Mouse (Mus musculus): ENCODE measurements around the gene Lin54. TPM values are rescaled to one million over a fixed set of nuclear protein-coding genes. Genes with fewer than 3 reads are reported as not detected.
A peak's percentile ranks its signal among the peaks of the same experiment; 100 is the strongest.
"Not testable (repeated sequence)": the region's sequence is repeated elsewhere in the genome, so short reads cannot be mapped to it uniquely, and the experiment has no call there.

Lin54 gene
- polyA plus RNA-seq, 1 experiment from 2014 or later = 7.1 TPM

- Histone ChIP-seq H3K4me2 (no peak overlapping the region), H3K27ac (replicated peaks) (no peak overlapping the region), H3K36me3 (peaks cover 16% of the 10 kb centered on the region), H3K9me3 (no peaks in the 10 kb centered on the region), H3K4me3 (no peak overlapping the region), H3K27me3 (no peaks in the 10 kb centered on the region), H3K9ac (no peak overlapping the region), H3K4me1 (replicated peaks) (peaks cover 34% of the 10 kb centered on the region)
- ATAC-seq (ENCODE audit: low FRiP score, low read depth) = no peak
- WGBS = 78% methylated on average over 2 of the region's 2 CpGs
Observed at GRCm38 (mm10) chr5:100430966-100431365, 69.5 kb downstream of the Lin54 start.

DNA sequence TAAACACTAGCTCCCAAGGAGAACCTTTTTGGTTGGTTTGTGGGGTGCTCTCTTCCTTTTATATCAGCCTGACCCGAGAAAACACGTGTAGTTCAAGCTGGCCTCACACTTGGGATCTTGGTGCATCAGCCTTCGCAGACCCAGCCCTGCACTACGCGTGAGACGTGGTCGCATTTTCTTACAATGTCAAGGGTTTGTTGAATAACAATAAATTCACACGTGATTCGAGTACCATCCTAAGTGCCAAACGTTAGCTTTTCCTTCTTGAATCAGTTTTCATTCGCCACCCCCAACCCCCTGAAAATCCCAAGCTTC is 70.4 kb downstream of the Lin54 start:
- H3K4me2 ChIP-seq = peak overlapping the region; percentile 72
- H3K9ac ChIP-seq = peak overlapping the region; percentile 82
- peak; percentile 13; the same call in 1 of the 2 replicates for ATAC-seq (ENCODE audit: low FRiP score, low read depth)
- H3K27ac ChIP-seq (replicated peaks) = peak overlapping the region; percentile 94
- H3K4me1 ChIP-seq (replicated peaks) = peaks cover 40% of the 10 kb centered on the region
- WGBS = 6% methylated on average over 11 of the region's 11 CpGs
- H3K27me3 ChIP-seq = no peaks in the 10 kb centered on the region
- peaks cover 24% of the 10 kb centered on the region for H3K36me3 ChIP-seq
- no peaks in the 10 kb centered on the region for H3K9me3 ChIP-seq
- peak overlapping the region; percentile 82 for H3K4me3 ChIP-seq

DNA sequence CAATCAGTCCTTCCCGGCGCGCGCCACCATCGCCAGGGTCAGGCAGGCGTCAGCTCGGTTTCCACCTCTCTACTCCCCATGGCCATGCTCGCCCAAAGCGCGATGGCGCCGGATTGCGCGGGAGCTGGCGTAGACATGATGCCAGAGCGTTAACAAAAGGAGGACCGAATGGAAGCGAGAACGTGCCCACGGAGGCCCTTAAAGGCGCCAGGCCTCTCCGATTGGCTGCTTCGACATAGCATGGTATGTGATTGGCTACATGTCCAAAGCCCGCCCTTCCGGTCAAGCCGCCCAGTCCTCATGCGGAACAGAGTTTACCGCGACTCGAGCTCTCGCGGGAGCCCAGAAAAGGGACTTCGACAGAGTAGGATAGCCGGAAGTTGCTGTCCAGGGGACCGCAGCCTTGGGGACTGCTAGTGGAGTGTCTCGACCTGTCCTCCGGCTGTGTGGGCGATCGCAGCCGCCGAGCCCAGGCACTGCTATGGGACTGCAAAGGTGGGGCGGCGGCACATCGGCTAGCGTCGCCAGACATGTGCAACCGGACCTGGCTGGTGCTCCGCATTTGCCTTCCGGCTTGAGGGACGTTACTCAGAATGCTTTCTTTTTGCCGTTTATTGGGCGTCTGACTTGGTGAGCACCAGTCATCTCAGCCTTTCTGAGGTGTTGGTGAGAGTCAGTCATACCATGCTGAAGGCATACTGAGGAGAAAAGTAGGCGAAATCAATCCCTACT is 70.9 kb downstream of the Lin54 start:
- WGBS = under 1% methylated on average over 53 of the region's 53 CpGs
- peak overlapping the region; percentile 82 for H3K4me3 ChIP-seq

DNA sequence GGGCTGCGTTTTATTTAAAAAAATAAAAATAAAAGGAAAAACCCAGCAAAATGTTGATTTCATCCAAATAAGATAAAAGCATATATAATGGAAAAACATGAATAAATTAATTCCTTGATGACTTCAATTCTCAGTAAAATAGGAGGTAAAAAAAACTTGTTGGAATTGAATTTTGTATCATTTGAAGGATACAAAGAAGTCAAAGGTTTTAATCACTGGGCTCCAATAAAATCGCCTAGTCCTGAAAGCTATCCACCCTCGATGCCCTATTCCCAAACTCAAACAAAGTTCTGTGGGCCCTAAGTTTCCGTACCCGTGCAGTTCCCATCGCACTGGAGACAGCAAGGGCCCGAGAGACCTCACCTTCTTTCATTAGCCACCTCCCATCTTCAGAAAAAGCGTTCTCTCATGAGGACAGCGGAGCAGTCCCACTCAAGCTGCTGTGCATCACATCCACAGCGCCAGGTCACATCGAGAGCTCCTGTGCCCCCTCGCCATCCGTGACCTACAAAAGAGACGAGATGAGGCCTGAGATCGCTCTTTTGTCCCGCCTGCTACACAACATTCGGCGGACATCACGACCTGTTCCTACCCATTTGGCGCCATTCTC is 71.6 kb downstream of the Lin54 start:
- 0% methylated on average over 20 of the region's 20 CpGs for WGBS
- Histone ChIP-seq H3K27ac (replicated peaks) (peak overlapping the region; percentile 94), H3K9me3 (no peaks in the 10 kb centered on the region), H3K4me1 (replicated peaks) (peaks cover 52% of the 10 kb centered on the region), H3K4me3 (peak overlapping the region; percentile 82), H3K36me3 (peaks cover 36% of the 10 kb centered on the region), H3K9ac (peak overlapping the region; percentile 92), H3K27me3 (no peaks in the 10 kb centered on the region), H3K4me2 (peak overlapping the region; percentile 72)
- ATAC-seq (ENCODE audit: low FRiP score, low read depth) = no peak; the same call in 1 of the 2 replicates

More for the DNA sequence above, 70.9 kb downstream of the Lin54 start:
- Histone ChIP-seq H3K9ac (peak overlapping the region; percentile 92), H3K36me3 (peaks cover 29% of the 10 kb centered on the region), H3K4me2 (peak overlapping the region; percentile 72), H3K9me3 (no peaks in the 10 kb centered on the region), H3K27ac (replicated peaks) (peak overlapping the region; percentile 94), H3K27me3 (no peaks in the 10 kb centered on the region), H3K4me1 (replicated peaks) (peaks cover 46% of the 10 kb centered on the region)
- peak; percentile 99 for ATAC-seq (ENCODE audit: low FRiP score, low read depth)

GRCm38 (mm10) chr5:100428031-100428733 is 72.3 kb downstream of the Lin54 start:
- Histone ChIP-seq H3K4me3 (peak overlapping the region; percentile 82), H3K4me1 (replicated peaks) (peaks cover 59% of the 10 kb centered on the region), H3K9ac (peak overlapping the region; percentile 92), H3K27me3 (no peaks in the 10 kb centered on the region), H3K27ac (replicated peaks) (no peak overlapping the region), H3K9me3 (no peaks in the 10 kb centered on the region), H3K36me3 (peaks cover 40% of the 10 kb centered on the region), H3K4me2 (peak overlapping the region; percentile 72)
- ATAC-seq (ENCODE audit: low FRiP score, low read depth) = no peak
- WGBS = 11% methylated on average over 5 of the region's 5 CpGs

- H3K9ac ChIP-seq = peak overlapping the region; percentile 92; the same call in 1 of the 2 replicates
- peak overlapping the region; percentile 82 for H3K4me3 ChIP-seq
- WGBS = 57% methylated on average over 9 of the region's 9 CpGs
- H3K27me3 ChIP-seq = no peaks in the 10 kb centered on the region
- H3K36me3 ChIP-seq = peaks cover 49% of the 10 kb centered on the region
- no peaks in the 10 kb centered on the region for H3K9me3 ChIP-seq
- peaks cover 68% of the 10 kb centered on the region for H3K4me1 ChIP-seq (replicated peaks)
- peak overlapping the region; percentile 72 for H3K4me2 ChIP-seq
- ATAC-seq (ENCODE audit: low FRiP score, low read depth) = no peak
- no peak overlapping the region for H3K27ac ChIP-seq (replicated peaks)
Observed at GRCm38 (mm10) chr5:100427276-100427675, 73.2 kb downstream of the Lin54 start.

GRCm38 (mm10) chr5:100425823-100426222 is 74.6 kb downstream of the Lin54 start:
- Histone ChIP-seq H3K36me3 (peaks cover 63% of the 10 kb centered on the region), H3K4me1 (replicated peaks) (peaks cover 67% of the 10 kb centered on the region)
- not testable (repeated sequence) for H3K9me3 ChIP-seq; ATAC-seq (ENCODE audit: low FRiP score, low read depth); H3K4me2 ChIP-seq; H3K27me3 ChIP-seq; H3K9ac ChIP-seq; H3K27ac ChIP-seq (replicated peaks); H3K4me3 ChIP-seq
- WGBS = 88% methylated on average over 2 of the region's 2 CpGs

GRCm38 (mm10) chr5:100424252-100424651 is 76.2 kb downstream of the Lin54 start:
- H3K27ac ChIP-seq (replicated peaks) = no peak overlapping the region
- no peak overlapping the region for H3K4me3 ChIP-seq
- H3K36me3 ChIP-seq = peaks cover 78% of the 10 kb centered on the region
- ATAC-seq (ENCODE audit: low FRiP score, low read depth) = no peak
- WGBS = 81% methylated on average over 3 of the region's 3 CpGs
- peaks cover 58% of the 10 kb centered on the region for H3K4me1 ChIP-seq (replicated peaks)
- no peaks in the 10 kb centered on the region for H3K9me3 ChIP-seq
- no peaks in the 10 kb centered on the region for H3K27me3 ChIP-seq
- peak overlapping the region; percentile 17; the same call in 1 of the 2 replicates for H3K4me2 ChIP-seq
- H3K9ac ChIP-seq = no peak overlapping the region

DNA sequence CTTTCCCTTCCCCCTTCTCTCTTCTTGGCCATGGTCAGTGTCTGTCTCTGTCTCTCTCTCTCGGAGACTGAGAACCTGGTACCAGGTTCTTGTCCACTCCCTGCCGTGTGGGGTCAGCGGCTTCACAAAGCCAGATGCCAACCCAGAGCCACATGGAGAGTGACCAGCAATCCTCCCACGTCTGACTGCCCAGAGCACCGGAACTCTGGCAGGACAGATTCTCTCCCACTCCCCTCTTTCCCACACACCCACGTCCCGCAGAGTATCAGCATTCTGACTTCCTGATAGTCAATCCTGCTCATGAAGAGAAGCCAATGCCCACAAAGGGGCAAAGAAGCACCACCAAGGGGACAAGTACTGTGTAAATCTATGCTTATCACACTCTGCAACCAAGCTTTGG is 76.8 kb downstream of the Lin54 start:
- Histone ChIP-seq H3K27ac (replicated peaks) (no peak overlapping the region), H3K9ac (no peak overlapping the region), H3K4me2 (no peak overlapping the region), H3K27me3 (no peaks in the 10 kb centered on the region), H3K4me3 (no peak overlapping the region), H3K9me3 (no peaks in the 10 kb centered on the region), H3K36me3 (peaks cover 84% of the 10 kb centered on the region), H3K4me1 (replicated peaks) (peaks cover 58% of the 10 kb centered on the region)
- 75% methylated on average over 7 of the region's 7 CpGs for WGBS
- no peak for ATAC-seq (ENCODE audit: low FRiP score, low read depth)

GRCm38 (mm10) chr5:100418861-100419260 is 81.6 kb downstream of the Lin54 start:
- peaks cover 50% of the 10 kb centered on the region for H3K36me3 ChIP-seq
- ATAC-seq (ENCODE audit: low FRiP score, low read depth) = no peak
- H3K9ac ChIP-seq = no peak overlapping the region
- no peak overlapping the region for H3K4me3 ChIP-seq
- no peaks in the 10 kb centered on the region for H3K9me3 ChIP-seq
- H3K4me2 ChIP-seq = no peak overlapping the region
- no peaks in the 10 kb centered on the region for H3K27me3 ChIP-seq
- peaks cover 42% of the 10 kb centered on the region for H3K4me1 ChIP-seq (replicated peaks)
- WGBS = 63% methylated on average over 4 of the region's 4 CpGs
- no peak overlapping the region for H3K27ac ChIP-seq (replicated peaks)

GRCm38 (mm10) chr5:100418077-100418476 is 82.4 kb downstream of the Lin54 start:
- Histone ChIP-seq H3K27me3 (no peaks in the 10 kb centered on the region), H3K4me3 (no peak overlapping the region), H3K4me1 (replicated peaks) (peaks cover 38% of the 10 kb centered on the region), H3K27ac (replicated peaks) (no peak overlapping the region), H3K9ac (no peak overlapping the region), H3K4me2 (no peak overlapping the region), H3K36me3 (peaks cover 44% of the 10 kb centered on the region), H3K9me3 (no peaks in the 10 kb centered on the region)
- 82% methylated on average over 2 of the region's 2 CpGs for WGBS
- ATAC-seq (ENCODE audit: low FRiP score, low read depth) = no peak

All from hindbrain, embryonic 15.5 days (tissue).